Mouse (Mus musculus) intestine, postnatal 0 days (tissue): ENCODE data around the gene Lbp. TPM values are rescaled to one million over a fixed set of nuclear protein-coding genes. Genes with fewer than 3 reads are reported as not detected.

ENCODE experiments used
- ATAC-seq: fragments of 200-750 bp; cut with Nextera tagmentation; 2 replicates; pipeline ENCODE4 v1.8.0; 2017; ENCODE audit warnings: mild to moderate bottlenecking, moderate TSS enrichment, moderate library complexity
- H3K27ac ChIP-seq: fragments of 300-500 bp; sonication (generic); 2 replicates; pipeline ENCODE4 v1.5.1; 2014; ENCODE audit warnings: mild to moderate bottlenecking, low read depth, low read length, moderate library complexity
- H3K27me3 ChIP-seq: fragments of 300-500 bp; sonication (generic); replicated peaks from 2 replicates; pipeline ENCODE4 v1.6.1; 2014; ENCODE audit warnings: low read length, mixed read lengths; ENCODE audit not compliant: control insufficient read depth, insufficient read depth
- H3K36me3 ChIP-seq: fragments of 300-500 bp; sonication (generic); 2 replicates; pipeline ENCODE4 v1.6.1; 2014; ENCODE audit warnings: mild to moderate bottlenecking, moderate library complexity; ENCODE audit not compliant: control insufficient read depth, insufficient read depth
- H3K4me1 ChIP-seq: fragments of 300-500 bp; sonication (generic); replicated peaks from 2 replicates; pipeline ENCODE4 v1.6.1; 2014; ENCODE audit warnings: antibody characterized with exemption, low read length, mixed read lengths; ENCODE audit not compliant: control insufficient read depth, insufficient read depth
- H3K4me2 ChIP-seq: fragments of 300-500 bp; sonication (generic); replicated peaks from 2 replicates; pipeline ENCODE4 v1.6.1; 2014; ENCODE audit warnings: low read depth, mild to moderate bottlenecking, moderate library complexity
- H3K4me3 ChIP-seq: fragments of 300-500 bp; sonication (generic); 2 replicates; pipeline ENCODE4 v1.5.1; 2014; ENCODE audit warnings: low read depth, low read length
- H3K9ac ChIP-seq: fragments of 300-500 bp; sonication (generic); 2 replicates; pipeline ENCODE4 v1.6.1; 2014; ENCODE audit warnings: mild to moderate bottlenecking, low read depth, low read length
- H3K9me3 ChIP-seq: fragments of 300-500 bp; sonication (generic); 2 replicates; pipeline ENCODE4 v1.6.1; 2016; ENCODE audit warnings: mixed run types; ENCODE audit not compliant: control insufficient read depth
- CTCF ChIP-seq: sonication (generic); IDR thresholded peaks from 2 replicates; pipeline ENCODE4 v1.5.1; 2016; ENCODE audit warnings: low read depth, mild to moderate bottlenecking, control low read depth, antibody characterized with exemption, moderate library complexity
- WGBS: fragments of 180-500 bp; shearing (Covaris S2); extraction: QIAGEN DNeasy Blood & Tissue Kit; methylation state at CpG from one replicate; pipeline ENCODE4 v1.1.7; 2014; 5-methylcytosine and 5-hydroxymethylcytosine counted together
- polyA plus RNA-seq: library from polyadenylated mRNA; unstranded; fragments of >200 nt; fragmentation: Nextera tagmentation; extraction: Ambion mirVana; gene quantifications from 2 replicates; pipeline ENCODE4 v1.2.1, GENCODE M21; 2015

Lbp gene
- polyA plus RNA-seq, 1 experiment from 2014 or later, result 4.9 TPM

- H3K9ac ChIP-seq, result no peak overlapping the region
- no peak for ATAC-seq
- WGBS, result 80% methylated on average over 3 of the region's 3 CpGs
- no peak overlapping the region for H3K27ac ChIP-seq
- H3K9me3 ChIP-seq, result no peaks in the 10 kb centered on the region
- H3K4me3 ChIP-seq, result no peak overlapping the region
- H3K4me1 ChIP-seq, result no peaks in the 10 kb centered on the region
- H3K4me2 ChIP-seq, result no peak overlapping the region
- H3K27me3 ChIP-seq, result no peaks in the 10 kb centered on the region
- no peaks in the 10 kb centered on the region for H3K36me3 ChIP-seq
- no peak for TF ChIP-seq CTCF
Observed at GRCm38 (mm10) chr2:158299203-158299602, 7.1 kb upstream of the Lbp start.

GRCm38 (mm10) chr2:158299731-158300130 is 6.6 kb upstream of the Lbp start:
- Histone ChIP-seq H3K4me3 (no peak overlapping the region), H3K27ac (no peak overlapping the region), H3K27me3 (no peaks in the 10 kb centered on the region), H3K9me3 (no peaks in the 10 kb centered on the region), H3K4me1 (no peaks in the 10 kb centered on the region), H3K9ac (no peak overlapping the region), H3K36me3 (no peaks in the 10 kb centered on the region), H3K4me2 (no peak overlapping the region)
- 76% methylated on average over 4 of the region's 4 CpGs for WGBS
- no peak for TF ChIP-seq CTCF
- ATAC-seq, result no peak

- Histone ChIP-seq H3K4me1 (no peaks in the 10 kb centered on the region; the same call in 1 of the 2 replicates), H3K27me3 (no peaks in the 10 kb centered on the region), H3K4me3 (no peak overlapping the region), H3K27ac (no peak overlapping the region), H3K4me2 (no peak overlapping the region), H3K9ac (no peak overlapping the region), H3K36me3 (no peaks in the 10 kb centered on the region), H3K9me3 (no peaks in the 10 kb centered on the region)
- no peak for TF ChIP-seq CTCF
- 43% methylated on average over 3 of the region's 3 CpGs for WGBS
- ATAC-seq, result no peak
Observed at GRCm38 (mm10) chr2:158302807-158303206, 3.5 kb upstream of the Lbp start.

- H3K4me1 ChIP-seq, result no peaks in the 10 kb centered on the region; the same call in 1 of the 2 replicates
- no peaks in the 10 kb centered on the region for H3K9me3 ChIP-seq
- H3K9ac ChIP-seq, result no peak overlapping the region
- ATAC-seq, result no peak; the same call in 1 of the 2 replicates
- no peaks in the 10 kb centered on the region for H3K36me3 ChIP-seq
- peak overlapping the region; percentile 9 for H3K4me2 ChIP-seq
- TF ChIP-seq CTCF, result no peak
- no peak overlapping the region for H3K4me3 ChIP-seq
- no peak overlapping the region; the same call in 1 of the 2 replicates for H3K27ac ChIP-seq
- WGBS, result 42% methylated on average over 6 of the region's 6 CpGs
- no peaks in the 10 kb centered on the region for H3K27me3 ChIP-seq
Observed at GRCm38 (mm10) chr2:158306696-158307049, 380 bp downstream of the Lbp start.

GRCm38 (mm10) chr2:158308276-158308675 is 2.0 kb downstream of the Lbp start:
- H3K27me3 ChIP-seq, result no peaks in the 10 kb centered on the region
- no peaks in the 10 kb centered on the region for H3K9me3 ChIP-seq
- 66% methylated on average over 5 of the region's 5 CpGs for whole genome bisulfite sequencing
- H3K4me3 ChIP-seq, result no peak overlapping the region
- no peak overlapping the region for H3K27ac ChIP-seq
- H3K9ac ChIP-seq, result no peak overlapping the region
- no peak for ATAC-seq
- TF ChIP-seq CTCF, result no peak
- H3K36me3 ChIP-seq, result no peaks in the 10 kb centered on the region
- H3K4me1 ChIP-seq, result no peaks in the 10 kb centered on the region; the same call in 1 of the 2 replicates
- H3K4me2 ChIP-seq, result no peak overlapping the region

- H3K9me3 ChIP-seq, result no peaks in the 10 kb centered on the region
- WGBS, result 76% methylated on average over 1 of the region's 1 CpGs
- ATAC-seq, result no peak
- no peak overlapping the region for H3K27ac ChIP-seq
- no peaks in the 10 kb centered on the region for H3K36me3 ChIP-seq
- no peak for TF ChIP-seq CTCF
- no peaks in the 10 kb centered on the region for H3K4me1 ChIP-seq
- H3K9ac ChIP-seq, result no peak overlapping the region
- H3K4me2 ChIP-seq, result no peak overlapping the region
- H3K4me3 ChIP-seq, result no peak overlapping the region
- H3K27me3 ChIP-seq, result no peaks in the 10 kb centered on the region
Observed at GRCm38 (mm10) chr2:158313089-158313488, 6.8 kb downstream of the Lbp start.

- WGBS, result 66% methylated on average over 8 of the region's 8 CpGs
Observed at GRCm38 (mm10) chr2:158316371-158316770, 10.1 kb downstream of the Lbp start.

More at GRCm38 (mm10) chr2:158316371-158316770, 10.1 kb downstream of the Lbp start:
- Histone ChIP-seq H3K4me1 (no peaks in the 10 kb centered on the region), H3K4me2 (no peak overlapping the region), H3K36me3 (no peaks in the 10 kb centered on the region), H3K9me3 (no peaks in the 10 kb centered on the region), H3K4me3 (no peak overlapping the region), H3K27me3 (no peaks in the 10 kb centered on the region), H3K9ac (no peak overlapping the region), H3K27ac (no peak overlapping the region)
- TF ChIP-seq CTCF, result peak; percentile 50
- no peak for ATAC-seq
